Mouse (Mus musculus): ENCODE results near the gene Ndc1.

- TF ChIP-seq POLR2A (IDR thresholded peaks at IDR 0.05; ENCODE audit: borderline replicate concordance, insufficient read depth, low read length) (no peak), CTCF (IDR thresholded peaks at IDR 0.05; ENCODE audit: borderline replicate concordance, insufficient read depth, low read depth, low read length) (no peak)
These were observed 16.2 kb upstream of the Ndc1 start for GRCm38 (mm10) chr4:107351368-107351767.
